Mouse (Mus musculus) left cerebral cortex, postnatal 36 days (tissue): ENCODE data around the gene Eci2. TPM values are rescaled to one million over a fixed set of nuclear protein-coding genes. Genes with fewer than 3 reads are reported as not detected.

Source experiments
- DNase-seq, 2 experiments: peaks; one replicate each; pipeline ENCODE4 v3.0.0; 2021 to 2022; ENCODE audit warnings: low spot score in 2 of 2, mixed read lengths in 1 of 2
- intact Hi-C: fragments of 180-260 bp; cut with DNase I; formaldehyde crosslinking; loops from one replicate; pipeline ENCODE4 v1.15.1; 2025
- total RNA-seq, 2 experiments: library from RNA; stranded (reverse); gene quantifications; 2 replicates each; pipeline ENCODE4 v1.2.3; 2021

The Eci2 gene
- total RNA-seq, 2 experiments from 2014 or later: 37.7 to 46.3 TPM

- no peak for DNase-seq
- intact Hi-C loops: no loop called here
Observed at GRCm38 (mm10) chr13:34942370-34942769, 84.5 kb downstream of the Eci2 start.

GRCm38 (mm10) chr13:34934931-34935644, 91.8 kb downstream of the Eci2 start:
- DNase-seq: no peak
- intact Hi-C loops: no loop called here

Other genes starting within 250 kb of the Eci2 start
- 10 to 100 TPM; 69.4 to 90.6 TPM for gene Prpf4b, start 151.8 kb downstream of the Eci2 start, total RNA-seq
- gene Fam217a, start 102.8 kb downstream of the Eci2 start, total RNA-seq: under 1 TPM; 0.79 to 0.91 TPM
- gene 4933417A18Rik, start 102.7 kb downstream of the Eci2 start, total RNA-seq: not detected
- under 1 TPM; 0.41 to 0.57 TPM for gene Eci3, start 63.3 kb downstream of the Eci2 start, total RNA-seq